Mouse (Mus musculus) heart, embryonic 14.5 days (tissue): ENCODE results near the gene Zfp994. TPM values are rescaled to one million over a fixed set of nuclear protein-coding genes. Genes with fewer than 3 reads are reported as not detected.
"Not testable (repeated sequence)": the region's sequence is repeated elsewhere in the genome, so short reads cannot be mapped to it uniquely, and the experiment has no call there.

Experiments
- ATAC-seq: fragments of 200-750 bp; cut with Nextera tagmentation; 2 replicates; pipeline ENCODE4 v1.8.0; 2017; ENCODE audit warnings: low read depth, moderate TSS enrichment; ENCODE audit not compliant: insufficient number of reproducible peaks, insufficient read depth, low FRiP score
- H3K27ac ChIP-seq, 2 experiments: fragments of 200-500 bp in 1 of 2; fragments of 300-500 bp in 1 of 2; sonication (generic) in 1 of 2; replicated peaks in 1 of 2; 2 replicates each; pipeline ENCODE4 v1.5.1; 2012 to 2014; ENCODE audit warnings: low read depth in 2 of 2, low read length in 2 of 2, control low read depth in 1 of 2, mild to moderate bottlenecking in 1 of 2, mixed read lengths in 1 of 2; ENCODE audit not compliant: control insufficient read depth in 1 of 2, insufficient read depth in 1 of 2
- H3K27me3 ChIP-seq: fragments of 300-500 bp; sonication (generic); 2 replicates; pipeline ENCODE4 v1.6.1; 2014; ENCODE audit warnings: mild to moderate bottlenecking, low read length, control low read depth; ENCODE audit not compliant: control insufficient read depth, insufficient read depth
- H3K36me3 ChIP-seq: fragments of 300-500 bp; sonication (generic); 2 replicates; pipeline ENCODE4 v1.6.1; 2014; ENCODE audit warnings: mild to moderate bottlenecking, control low read depth, low read length, mixed read lengths; ENCODE audit not compliant: control insufficient read depth, insufficient read depth
- H3K4me1 ChIP-seq, 2 experiments: fragments of 200-500 bp in 1 of 2; fragments of 300-500 bp in 1 of 2; sonication (generic) in 1 of 2; 2 replicates each; pipeline ENCODE4 v1.6.1; 2012 to 2014; ENCODE audit warnings: low read length in 2 of 2, control low read depth in 1 of 2, mixed read lengths in 1 of 2; ENCODE audit not compliant: control insufficient read depth in 2 of 2, insufficient read depth in 2 of 2
- H3K4me2 ChIP-seq: fragments of 300-500 bp; sonication (generic); 2 replicates; pipeline ENCODE4 v1.6.1; 2014; ENCODE audit warnings: mild to moderate bottlenecking, low read length
- H3K4me3 ChIP-seq, 2 experiments: fragments of 200-500 bp in 1 of 2; fragments of 300-500 bp in 1 of 2; sonication (generic) in 1 of 2; 2 replicates each; pipeline ENCODE4 v1.5.1; 2012 to 2014; ENCODE audit warnings: low read length in 2 of 2, mild to moderate bottlenecking in 2 of 2, control low read depth in 1 of 2, low read depth in 1 of 2, moderate library complexity in 1 of 2; ENCODE audit not compliant: control insufficient read depth in 1 of 2, insufficient read depth in 1 of 2
- H3K9ac ChIP-seq: fragments of 300-500 bp; sonication (generic); 2 replicates; pipeline ENCODE4 v1.6.1; 2014; ENCODE audit warnings: mild to moderate bottlenecking, low read length
- H3K9me3 ChIP-seq: fragments of 300-500 bp; sonication (generic); 2 replicates; pipeline ENCODE4 v1.6.1; 2016; ENCODE audit warnings: low read length, control low read depth; ENCODE audit not compliant: control insufficient read depth
- WGBS: fragments of 180-500 bp; shearing (Covaris S2); extraction: QIAGEN DNeasy Blood & Tissue Kit; methylation state at CpG from one replicate; pipeline ENCODE4 v1.1.7; 2014; 5-methylcytosine and 5-hydroxymethylcytosine counted together
- polyA plus RNA-seq: library from polyadenylated mRNA; unstranded; fragments of >200 nt; fragmentation: Nextera tagmentation; extraction: Ambion mirVana; gene quantifications from 2 replicates; pipeline ENCODE4 v1.2.1, GENCODE M21; 2014

Gene Zfp994
- polyA plus RNA-seq, result 2.0 and 2.4 TPM in 2 replicates

GRCm38 (mm10) chr17:22225422-22226012 lies at the start of gene Zfp994:
Gene Zfp994 (minus strand): TSS chr17:22225616.
- ATAC-seq, result peak; percentile 97
- H3K4me2 ChIP-seq, result peak within 1 kb of the TSS; percentile 64
- 0% methylated on average over 23 of the region's 23 CpGs for WGBS
- not testable (repeated sequence) for H3K27me3 ChIP-seq, H3K36me3 ChIP-seq, H3K4me1 ChIP-seq, H3K9me3 ChIP-seq
- peak within 1 kb of the TSS; percentile 71 to 73 for H3K27ac ChIP-seq
- H3K4me3 ChIP-seq, result peak within 1 kb of the TSS; percentile 59 to 85
- H3K9ac ChIP-seq, result peak within 1 kb of the TSS; percentile 75

DNA sequence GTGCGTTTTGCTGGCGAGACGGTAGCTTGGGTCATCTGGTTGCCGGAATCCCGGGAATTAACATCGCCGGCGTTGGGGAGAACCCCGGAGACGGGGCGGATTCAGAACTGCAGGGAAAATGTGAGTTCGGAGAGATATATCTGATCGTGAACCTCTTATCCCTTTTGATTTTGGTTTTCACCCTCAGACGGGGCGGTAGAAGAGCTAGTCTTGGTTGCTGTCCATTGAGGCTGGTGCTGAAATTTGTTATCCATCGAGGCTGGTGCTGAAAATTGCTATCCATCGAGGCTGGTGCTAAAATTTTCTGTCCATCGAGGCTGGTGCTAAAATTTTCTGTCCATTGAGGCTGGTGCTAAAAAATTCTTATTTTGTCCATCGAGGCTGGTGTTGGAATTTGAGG lies 5.3 kb upstream of the Zfp994 start:
- H3K36me3 ChIP-seq, H3K4me2 ChIP-seq, H3K27me3 ChIP-seq, H3K4me1 ChIP-seq, H3K4me3 ChIP-seq, H3K27ac ChIP-seq, ATAC-seq, H3K9me3 ChIP-seq, H3K9ac ChIP-seq: not testable (repeated sequence)
- WGBS, result 58% methylated on average over 18 of the region's 19 CpGs

DNA sequence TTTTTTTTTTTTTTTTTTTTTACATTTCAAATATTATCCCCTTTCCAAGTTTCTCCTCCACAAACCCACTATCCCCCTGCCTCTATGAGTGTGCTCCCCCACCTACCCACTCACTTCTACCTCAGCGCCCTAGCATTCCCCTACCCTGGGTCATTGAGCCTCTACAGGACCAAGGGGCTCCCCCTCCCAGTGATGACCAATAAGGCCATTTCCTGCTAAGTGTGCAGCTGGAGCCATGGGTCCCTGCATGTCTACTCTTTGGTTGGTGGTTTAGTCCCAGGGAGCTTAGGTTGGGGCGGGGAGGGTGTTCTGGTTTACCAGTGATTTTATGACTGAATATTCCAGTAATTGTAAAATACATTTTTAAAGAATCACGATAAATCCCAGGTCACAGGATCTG lies 401 bp downstream of the Zfp994 start:
- not testable (repeated sequence) for H3K27me3 ChIP-seq, H3K36me3 ChIP-seq, H3K9me3 ChIP-seq, H3K4me1 ChIP-seq
- Histone ChIP-seq H3K4me3 (peak overlapping the region; percentile 59 to 85), H3K9ac (peak overlapping the region; percentile 75), H3K27ac (peak overlapping the region in 1 of 2 experiments; percentile 71; a peak in 2 of 4 replicates), H3K4me2 (peak overlapping the region; percentile 64)
- WGBS, result 2% methylated on average over 2 of the region's 3 CpGs
- ATAC-seq, result peak; percentile 70; the same call in 1 of the 2 replicates

DNA sequence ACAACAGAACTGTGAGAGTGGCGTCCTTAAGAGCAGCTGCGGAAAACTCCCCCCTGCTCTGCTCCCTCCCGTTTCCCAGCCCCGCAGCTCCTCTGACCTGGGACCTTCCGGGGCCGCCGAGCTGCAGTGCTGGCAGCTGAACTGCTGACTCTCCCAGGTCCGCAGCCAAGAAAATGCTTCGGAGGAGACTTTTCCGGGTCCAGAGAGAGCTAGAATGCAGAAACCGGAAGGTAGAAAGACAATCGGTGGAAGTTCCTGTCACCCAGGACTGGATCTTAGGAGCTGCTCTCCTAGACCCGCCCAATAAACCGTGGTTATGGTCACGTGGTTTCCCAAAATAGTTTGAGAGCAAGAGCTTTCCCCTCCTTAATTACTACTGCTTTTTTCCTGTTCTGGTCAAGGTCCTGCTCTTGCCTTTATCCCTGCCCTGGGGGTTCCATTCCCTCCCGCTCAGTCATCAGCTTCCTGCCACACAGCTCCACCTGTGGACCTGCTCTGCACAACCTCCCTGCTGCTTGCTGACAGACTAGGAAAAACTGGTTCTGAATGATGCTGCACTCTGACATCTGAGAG lies 59.6 kb downstream of the Zfp994 start, which contains the start of gene Zfp947:
Gene Zfp947 (minus strand): TSS at position 469 of the 573 bp plus-strand sequence.
- Histone ChIP-seq H3K9ac (peak within 1 kb of the TSS; percentile 75), H3K27ac (peak within 1 kb of the TSS; percentile 72 to 81), H3K4me2 (peak within 1 kb of the TSS; percentile 61), H3K4me3 (peak within 1 kb of the TSS; percentile 58 to 78)
- not testable (repeated sequence) for H3K4me1 ChIP-seq, H3K27me3 ChIP-seq, H3K36me3 ChIP-seq, H3K9me3 ChIP-seq
- WGBS, result under 1% methylated on average over 16 of the region's 16 CpGs
- ATAC-seq, result peak; percentile 84

GRCm38 (mm10) chr17:22165304-22165703 lies 60.1 kb downstream of the Zfp994 start:
- Histone ChIP-seq H3K4me2 (peak overlapping the region; percentile 61), H3K4me3 (peak overlapping the region; percentile 58 to 78), H3K27ac (peak overlapping the region; percentile 72 to 81), H3K9ac (peak overlapping the region; percentile 75)
- not testable (repeated sequence) for H3K27me3 ChIP-seq, H3K9me3 ChIP-seq, H3K4me1 ChIP-seq, ATAC-seq, H3K36me3 ChIP-seq
- whole genome bisulfite sequencing, result 5% methylated on average over 3 of the region's 3 CpGs

GRCm38 (mm10) chr17:22153951-22154350 lies 71.5 kb downstream of the Zfp994 start:
- H3K4me3 ChIP-seq, H3K27ac ChIP-seq, H3K36me3 ChIP-seq, H3K27me3 ChIP-seq, H3K9ac ChIP-seq, ATAC-seq, H3K9me3 ChIP-seq, H3K4me2 ChIP-seq, H3K4me1 ChIP-seq: not testable (repeated sequence)
- WGBS, result 69% methylated on average over 2 of the region's 4 CpGs
